Mouse (Mus musculus): ENCODE measurements around the gene Abi1. TPM values are rescaled to one million over a fixed set of nuclear protein-coding genes. Genes with fewer than 3 reads are reported as not detected.
"Not testable (repeated sequence)": the region's sequence is repeated elsewhere in the genome, so short reads cannot be mapped to it uniquely, and the experiment has no call there.

Abi1 gene
- polyA plus RNA-seq, 1 experiment from 2014 or later: 50.8 TPM

- Histone ChIP-seq H3K4me2 (ENCODE audit: low read depth, low read length) (no peak overlapping the region), H3K4me1 (ENCODE audit: control insufficient read depth, insufficient read depth, low read length) (peaks cover 8% of the 10 kb centered on the region; the same call in 1 of the 2 replicates), H3K4me3 (ENCODE audit: low read depth, low read length) (no peak overlapping the region), H3K27me3 (replicated peaks; ENCODE audit: control insufficient read depth, insufficient read depth, low read length) (no peaks in the 10 kb centered on the region), H3K27ac (replicated peaks; ENCODE audit: low read depth, low read length) (no peak overlapping the region), H3K36me3 (ENCODE audit: control insufficient read depth, insufficient read depth, low read length) (no peaks in the 10 kb centered on the region), H3K9me3 (ENCODE audit: control insufficient read depth, low read length) (no peaks in the 10 kb centered on the region), H3K9ac (ENCODE audit: low read depth, low read length) (no peak overlapping the region)
- WGBS: 78% methylated on average over 4 of the region's 4 CpGs
- DNase-seq (ENCODE audit: low spot score) (no peak), ATAC-seq (ENCODE audit: low read depth) (no peak)
Measured at GRCm38 (mm10) chr2:23041457-23041856, 1.4 kb upstream of the Abi1 start.

GRCm38 (mm10) chr2:23040690-23041089 is 649 bp upstream of the Abi1 start:
- not testable (repeated sequence) for H3K36me3 ChIP-seq (ENCODE audit: control insufficient read depth, insufficient read depth, low read length); H3K9me3 ChIP-seq (ENCODE audit: control insufficient read depth, low read length); ATAC-seq (ENCODE audit: low read depth); DNase-seq (ENCODE audit: low spot score); H3K4me1 ChIP-seq (ENCODE audit: control insufficient read depth, insufficient read depth, low read length); H3K4me2 ChIP-seq (ENCODE audit: low read depth, low read length); H3K27me3 ChIP-seq (replicated peaks; ENCODE audit: control insufficient read depth, insufficient read depth, low read length); H3K9ac ChIP-seq (ENCODE audit: low read depth, low read length); H3K4me3 ChIP-seq (ENCODE audit: low read depth, low read length)
- peak overlapping the region; percentile 58 for H3K27ac ChIP-seq (replicated peaks; ENCODE audit: low read depth, low read length)
- 84% methylated on average over 7 of the region's 7 CpGs for WGBS

- peaks cover 8% of the 10 kb centered on the region; the same call in 1 of the 2 replicates for H3K4me1 ChIP-seq (ENCODE audit: control insufficient read depth, insufficient read depth, low read length)
- H3K36me3 ChIP-seq (ENCODE audit: control insufficient read depth, insufficient read depth, low read length): no peaks in the 10 kb centered on the region
- H3K27me3 ChIP-seq (replicated peaks; ENCODE audit: control insufficient read depth, insufficient read depth, low read length): no peaks in the 10 kb centered on the region
- peak overlapping the region; percentile 96 for H3K9ac ChIP-seq (ENCODE audit: low read depth, low read length)
- peak; percentile 54 for DNase-seq (ENCODE audit: low spot score)
- H3K9me3 ChIP-seq (ENCODE audit: control insufficient read depth, low read length): no peaks in the 10 kb centered on the region
- peak; percentile 80 for ATAC-seq (ENCODE audit: low read depth)
- peak overlapping the region; percentile 98 for H3K27ac ChIP-seq (replicated peaks; ENCODE audit: low read depth, low read length)
- under 1% methylated on average over 24 of the region's 59 CpGs for WGBS
- H3K4me3 ChIP-seq (ENCODE audit: low read depth, low read length): peak overlapping the region; percentile 96
- peak overlapping the region; percentile 75 for H3K4me2 ChIP-seq (ENCODE audit: low read depth, low read length)
Measured at GRCm38 (mm10) chr2:23039082-23040000, 700 bp downstream of the Abi1 start.

- no peak overlapping the region for H3K4me3 ChIP-seq (ENCODE audit: low read depth, low read length)
- no peaks in the 10 kb centered on the region for H3K36me3 ChIP-seq (ENCODE audit: control insufficient read depth, insufficient read depth, low read length)
- ATAC-seq (ENCODE audit: low read depth) (no peak), DNase-seq (ENCODE audit: low spot score) (no peak)
- no peaks in the 10 kb centered on the region for H3K9me3 ChIP-seq (ENCODE audit: control insufficient read depth, low read length)
- H3K4me2 ChIP-seq (ENCODE audit: low read depth, low read length): no peak overlapping the region
- no peak overlapping the region for H3K9ac ChIP-seq (ENCODE audit: low read depth, low read length)
- no peak overlapping the region for H3K27ac ChIP-seq (replicated peaks; ENCODE audit: low read depth, low read length)
- no peaks in the 10 kb centered on the region for H3K27me3 ChIP-seq (replicated peaks; ENCODE audit: control insufficient read depth, insufficient read depth, low read length)
- 93% methylated on average over 1 of the region's 1 CpGs for WGBS
- H3K4me1 ChIP-seq (ENCODE audit: control insufficient read depth, insufficient read depth, low read length): peaks cover 8% of the 10 kb centered on the region; the same call in 1 of the 2 replicates
Measured at GRCm38 (mm10) chr2:23035467-23035866, 4.6 kb downstream of the Abi1 start.

- no peaks in the 10 kb centered on the region for H3K9me3 ChIP-seq (ENCODE audit: control insufficient read depth, low read length)
- H3K36me3 ChIP-seq (ENCODE audit: control insufficient read depth, insufficient read depth, low read length): 0 out of 2 replicates have a peak, but pooled peaks cover 2% of the 10 kb centered on the region
- no peak overlapping the region for H3K27ac ChIP-seq (replicated peaks; ENCODE audit: low read depth, low read length)
- DNase-seq (ENCODE audit: low spot score) (no peak), ATAC-seq (ENCODE audit: low read depth) (no peak)
- no peaks in the 10 kb centered on the region for H3K27me3 ChIP-seq (replicated peaks; ENCODE audit: control insufficient read depth, insufficient read depth, low read length)
- no peak overlapping the region for H3K4me3 ChIP-seq (ENCODE audit: low read depth, low read length)
- H3K4me1 ChIP-seq (ENCODE audit: control insufficient read depth, insufficient read depth, low read length): peaks cover 8% of the 10 kb centered on the region; the same call in 1 of the 2 replicates
- H3K9ac ChIP-seq (ENCODE audit: low read depth, low read length): no peak overlapping the region
- 86% methylated on average over 3 of the region's 3 CpGs for WGBS
- H3K4me2 ChIP-seq (ENCODE audit: low read depth, low read length): no peak overlapping the region
Measured at GRCm38 (mm10) chr2:23034692-23035435, 5.2 kb downstream of the Abi1 start.

- no peak for DNase-seq (ENCODE audit: low spot score)
- 89% methylated on average over 1 of the region's 4 CpGs for WGBS
Measured at GRCm38 (mm10) chr2:23030631-23031030, 9.4 kb downstream of the Abi1 start.

GRCm38 (mm10) chr2:23028826-23029225 is 11.2 kb downstream of the Abi1 start:
- ATAC-seq (ENCODE audit: low read depth): no peak
- no peaks in the 10 kb centered on the region for H3K9me3 ChIP-seq (ENCODE audit: control insufficient read depth, low read length)
- DNase-seq (ENCODE audit: low spot score): no peak
- no peak overlapping the region for H3K9ac ChIP-seq (ENCODE audit: low read depth, low read length)
- WGBS: 83% methylated on average over 4 of the region's 4 CpGs
- H3K4me2 ChIP-seq (ENCODE audit: low read depth, low read length): no peak overlapping the region
- H3K4me1 ChIP-seq (ENCODE audit: control insufficient read depth, insufficient read depth, low read length): no peaks in the 10 kb centered on the region
- H3K36me3 ChIP-seq (ENCODE audit: control insufficient read depth, insufficient read depth, low read length): 0 out of 2 replicates have a peak, but pooled peaks cover 5% of the 10 kb centered on the region
- no peak overlapping the region for H3K27ac ChIP-seq (replicated peaks; ENCODE audit: low read depth, low read length)
- no peaks in the 10 kb centered on the region for H3K27me3 ChIP-seq (replicated peaks; ENCODE audit: control insufficient read depth, insufficient read depth, low read length)
- no peak overlapping the region for H3K4me3 ChIP-seq (ENCODE audit: low read depth, low read length)

More at GRCm38 (mm10) chr2:23030631-23031030, 9.4 kb downstream of the Abi1 start:
- no peak overlapping the region for H3K27ac ChIP-seq (replicated peaks; ENCODE audit: low read depth, low read length)
- no peaks in the 10 kb centered on the region for H3K27me3 ChIP-seq (replicated peaks; ENCODE audit: control insufficient read depth, insufficient read depth, low read length)
- H3K9me3 ChIP-seq (ENCODE audit: control insufficient read depth, low read length): no peaks in the 10 kb centered on the region
- H3K9ac ChIP-seq (ENCODE audit: low read depth, low read length): no peak overlapping the region
- no peak overlapping the region for H3K4me3 ChIP-seq (ENCODE audit: low read depth, low read length)
- no peak overlapping the region for H3K4me2 ChIP-seq (ENCODE audit: low read depth, low read length)
- ATAC-seq (ENCODE audit: low read depth): no peak
- no peaks in the 10 kb centered on the region for H3K4me1 ChIP-seq (ENCODE audit: control insufficient read depth, insufficient read depth, low read length)
- H3K36me3 ChIP-seq (ENCODE audit: control insufficient read depth, insufficient read depth, low read length): 0 out of 2 replicates have a peak, but pooled peaks cover 5% of the 10 kb centered on the region

GRCm38 (mm10) chr2:23026379-23026778 is 13.7 kb downstream of the Abi1 start:
- ATAC-seq (ENCODE audit: low read depth): no peak

More at GRCm38 (mm10) chr2:23026379-23026778, 13.7 kb downstream of the Abi1 start:
- H3K9ac ChIP-seq (ENCODE audit: low read depth, low read length): no peak overlapping the region
- no peaks in the 10 kb centered on the region for H3K27me3 ChIP-seq (replicated peaks; ENCODE audit: control insufficient read depth, insufficient read depth, low read length)
- 0 out of 2 replicates have a peak, but pooled peaks cover 5% of the 10 kb centered on the region for H3K36me3 ChIP-seq (ENCODE audit: control insufficient read depth, insufficient read depth, low read length)
- no peak for DNase-seq (ENCODE audit: low spot score)
- 96% methylated on average over 1 of the region's 1 CpGs for WGBS
- H3K4me1 ChIP-seq (ENCODE audit: control insufficient read depth, insufficient read depth, low read length): no peaks in the 10 kb centered on the region
- no peaks in the 10 kb centered on the region for H3K9me3 ChIP-seq (ENCODE audit: control insufficient read depth, low read length)
- H3K4me3 ChIP-seq (ENCODE audit: low read depth, low read length): no peak overlapping the region
- H3K4me2 ChIP-seq (ENCODE audit: low read depth, low read length): no peak overlapping the region
- H3K27ac ChIP-seq (replicated peaks; ENCODE audit: low read depth, low read length): no peak overlapping the region
